Comparison of ENCODE assay signal across 8 mouse cellular contexts in the genomic region with DNA sequence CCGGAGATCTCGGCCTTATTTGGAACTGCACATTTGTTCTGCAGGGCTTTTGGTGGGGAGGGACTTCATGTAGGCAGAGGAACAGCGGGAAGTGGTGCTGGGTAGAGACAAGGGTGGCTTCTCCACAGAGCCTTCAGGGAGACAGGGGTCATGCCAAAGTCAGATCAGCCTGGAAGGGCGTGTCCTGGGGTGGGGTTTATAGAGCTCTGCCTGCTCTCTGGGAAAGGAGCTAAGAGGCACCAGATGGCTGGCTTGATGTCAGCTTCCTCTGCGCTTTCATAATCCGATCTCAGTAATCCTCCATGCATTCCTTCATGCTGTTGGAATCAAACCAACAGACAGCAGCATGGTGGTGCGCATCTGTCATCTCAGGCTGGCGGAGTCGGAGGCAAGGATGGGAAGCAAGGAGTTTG. TPM values are rescaled to one million over a fixed set of nuclear protein-coding genes. Genes with fewer than 3 reads are reported as not detected.
DNase-seq lines count a peak whose midpoint lies in the region; ATAC-seq and TF ChIP-seq lines count a peak whose summit lies in the region.

No protein-coding gene starts in this region.

- no peaks in the 10 kb centered on the region for H3K4me1 ChIP-seq in lung, embryonic 14.5 days (ENCODE audit: insufficient read depth)

- no peak overlapping the region for H3K27ac ChIP-seq in lung, embryonic 14.5 days (ENCODE audit: low read depth)

- no peak for TF ChIP-seq CTCF in lung, embryonic 14.5 days (IDR thresholded peaks at IDR 0.05; ENCODE audit: low read depth)

- WGBS in lung, embryonic 14.5 days: 49% methylated on average over 9 of the region's 9 CpGs

- no peaks in the 10 kb centered on the region for H3K9me3 ChIP-seq in lung, embryonic 14.5 days (ENCODE audit: low read depth, low read length)

- no peak overlapping the region for H3K4me2 ChIP-seq in lung, embryonic 14.5 days

- no peaks in the 10 kb centered on the region for H3K27me3 ChIP-seq in lung, embryonic 14.5 days (ENCODE audit: insufficient read depth, low read length)

- no peak overlapping the region for H3K4me3 ChIP-seq in lung, embryonic 14.5 days (ENCODE audit: low read depth, low read length)

- peak; percentile 40 for DNase-seq in lung, embryonic 14.5 days
- no peak for DNase-seq in lung, postnatal 25 days (ENCODE audit: low spot score)
- peak; percentile 59 to 66 for DNase-seq in heart, adult 9 months (ENCODE audit: low spot score in 2 of 2)
- DNase-seq in layer of hippocampus, adult 9-11 months: peak; percentile 84
- peak; percentile 81 for DNase-seq in telencephalon, adult 2 months (ENCODE audit: low read depth, low spot score)
- no peak for DNase-seq in adrenal gland, adult 8-10 months

- 0 out of 2 replicates have a peak, but pooled peaks cover 3% of the 10 kb centered on the region for H3K36me3 ChIP-seq in lung, embryonic 14.5 days (ENCODE audit: insufficient read depth)

- ATAC-seq in lung, embryonic 14.5 days (ENCODE audit: insufficient read depth): peak; percentile 36
- peak; percentile 82 for ATAC-seq in common myeloid progenitor, adult 5-6 weeks (replicated peaks; ENCODE audit: low read depth, poor library complexity, severe bottlenecking)
- ATAC-seq in megakaryocyte, adult 5-6 weeks (ENCODE audit: poor library complexity, severe bottlenecking): 0 out of 2 replicates have a peak, but pooled peaks have one; percentile 19

- H3K9ac ChIP-seq in lung, embryonic 14.5 days: no peak overlapping the region

RNA-seq across cellular contexts. Expression of gene Stat1, which starts 30.7 kb away (rescaled TPM):
- polyA plus RNA-seq in lung, embryonic 14.5 days (2014; fragmentation: Nextera tagmentation; extraction: Ambion mirVana): 21.4 and 23.5 TPM in 2 replicates
- total RNA-seq in common myeloid progenitor, adult 5-6 weeks (2017): 56.1 and 61.3 TPM in 2 replicates
- total RNA-seq in megakaryocyte, adult 5-6 weeks (2015): 137 and 153 TPM in 2 replicates
- total RNA-seq in megakaryocyte, adult 5-6 weeks (2017): 137 and 148 TPM in 2 replicates
- total RNA-seq in adrenal gland, adult 8-10 months (2022): 100 to 1,000 TPM in 1 of 4 experiments, 10 to 100 TPM in 3; 67.0 to 111 (median 83.5) TPM

Comparison
In these comparisons a context has a peak if more than half of its experiments do, and no peak if none do; other contexts are left out.
1. DNase-seq: peak in lung, embryonic 14.5 days (single experiment), heart, adult 9 months (2 of 2), layer of hippocampus, adult 9-11 months (single experiment) and telencephalon, adult 2 months (single experiment); none in lung, postnatal 25 days (single experiment) and adrenal gland, adult 8-10 months (single experiment).
2. ATAC-seq: peak in every context shown above with its lines; median percentile 82 in common myeloid progenitor, adult 5-6 weeks; 36 in lung, embryonic 14.5 days; 19 in megakaryocyte, adult 5-6 weeks.